Mouse (Mus musculus) lung, embryonic 15.5 days (tissue): ENCODE measurements around the gene Btn1a1. TPM values are rescaled to one million over a fixed set of nuclear protein-coding genes. Genes with fewer than 3 reads are reported as not detected.

Experiments
- ATAC-seq: fragments of 200-750 bp; cut with Nextera tagmentation; 2 replicates; pipeline ENCODE4 v1.8.0; 2017; ENCODE audit warnings: moderate number of reproducible peaks, borderline replicate concordance; ENCODE audit not compliant: low FRiP score, low TSS enrichment; ENCODE audit errors: extremely low read depth
- H3K27ac ChIP-seq: fragments of 300-500 bp; sonication (generic); 2 replicates; pipeline ENCODE4 v1.5.1; 2015; ENCODE audit warnings: moderate library complexity, mild to moderate bottlenecking, inconsistent platforms
- H3K27me3 ChIP-seq: fragments of 300-500 bp; sonication (generic); 2 replicates; pipeline ENCODE4 v1.6.1; 2015; ENCODE audit warnings: inconsistent platforms
- H3K36me3 ChIP-seq: fragments of 300-500 bp; sonication (generic); 2 replicates; pipeline ENCODE4 v1.6.1; 2015; ENCODE audit warnings: inconsistent platforms
- H3K4me1 ChIP-seq: fragments of 300-500 bp; sonication (generic); 2 replicates; pipeline ENCODE4 v1.6.1; 2015; ENCODE audit warnings: inconsistent platforms
- H3K4me2 ChIP-seq: fragments of 300-500 bp; sonication (generic); 2 replicates; pipeline ENCODE4 v1.6.1; 2015; ENCODE audit warnings: inconsistent platforms, mild to moderate bottlenecking, moderate library complexity
- H3K4me3 ChIP-seq: fragments of 300-500 bp; sonication (generic); 2 replicates; pipeline ENCODE4 v1.5.1; 2015; ENCODE audit warnings: mild to moderate bottlenecking, inconsistent platforms
- H3K9ac ChIP-seq: fragments of 300-500 bp; sonication (generic); 2 replicates; pipeline ENCODE4 v1.6.1; 2015; ENCODE audit warnings: inconsistent platforms
- H3K9me3 ChIP-seq: fragments of 300-500 bp; sonication (generic); 2 replicates; pipeline ENCODE4 v1.6.1; 2016; ENCODE audit warnings: inconsistent platforms
- WGBS: fragments of 180-500 bp; shearing (Covaris S2); methylation state at CpG from one replicate; pipeline ENCODE4 v1.1.7; 2015; 5-methylcytosine and 5-hydroxymethylcytosine counted together
- polyA plus RNA-seq: library from polyadenylated mRNA; unstranded; fragments of >200 nt; fragmentation: Nextera tagmentation; extraction: Ambion mirVana; gene quantifications from 2 replicates; pipeline ENCODE4 v1.2.1, GENCODE M21; 2015

The Btn1a1 gene
- polyA plus RNA-seq, 1 experiment from 2014 or later: 0.14 TPM

GRCm38 (mm10) chr13:23500424-23501200 is 34.9 kb upstream of the Btn1a1 start:
- Histone ChIP-seq H3K4me1 (peaks cover 42% of the 10 kb centered on the region), H3K9ac (no peak overlapping the region), H3K27ac (no peak overlapping the region), H3K36me3 (no peaks in the 10 kb centered on the region), H3K4me2 (peak overlapping the region; percentile 38), H3K9me3 (no peaks in the 10 kb centered on the region), H3K4me3 (no peak overlapping the region), H3K27me3 (no peaks in the 10 kb centered on the region)
- 4% methylated on average over 17 of the region's 17 CpGs for WGBS
- ATAC-seq: no peak

DNA sequence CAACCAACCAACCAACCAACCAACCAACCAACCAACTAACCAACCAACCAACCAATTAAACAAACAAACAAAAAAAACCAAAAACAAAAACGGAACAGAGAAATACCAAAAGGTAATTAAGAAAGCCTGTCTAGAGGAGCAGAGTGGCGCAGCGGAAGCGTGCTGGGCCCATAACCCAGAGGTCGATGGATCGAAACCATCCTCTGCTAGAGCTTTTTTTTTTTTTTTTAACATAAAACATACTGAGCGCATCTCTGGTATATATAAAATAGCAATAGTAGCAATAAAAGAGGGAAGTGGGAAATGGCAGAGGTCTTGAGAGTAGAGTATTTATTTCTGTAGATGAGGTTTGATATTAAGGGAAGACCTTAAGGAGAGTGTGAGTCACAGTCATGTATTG is 34.2 kb upstream of the Btn1a1 start:
- peaks cover 36% of the 10 kb centered on the region for H3K4me1 ChIP-seq
- H3K9me3 ChIP-seq: no peaks in the 10 kb centered on the region
- H3K36me3 ChIP-seq: no peaks in the 10 kb centered on the region
- H3K27me3 ChIP-seq: no peaks in the 10 kb centered on the region
- ATAC-seq: no peak
- H3K4me3 ChIP-seq: no peak overlapping the region
- no peak overlapping the region for H3K9ac ChIP-seq
- 20% methylated on average over 7 of the region's 7 CpGs for WGBS
- 0 out of 2 replicates have a peak overlapping the region, but pooled peaks have one; percentile 55 for H3K4me2 ChIP-seq
- no peak overlapping the region for H3K27ac ChIP-seq

DNA sequence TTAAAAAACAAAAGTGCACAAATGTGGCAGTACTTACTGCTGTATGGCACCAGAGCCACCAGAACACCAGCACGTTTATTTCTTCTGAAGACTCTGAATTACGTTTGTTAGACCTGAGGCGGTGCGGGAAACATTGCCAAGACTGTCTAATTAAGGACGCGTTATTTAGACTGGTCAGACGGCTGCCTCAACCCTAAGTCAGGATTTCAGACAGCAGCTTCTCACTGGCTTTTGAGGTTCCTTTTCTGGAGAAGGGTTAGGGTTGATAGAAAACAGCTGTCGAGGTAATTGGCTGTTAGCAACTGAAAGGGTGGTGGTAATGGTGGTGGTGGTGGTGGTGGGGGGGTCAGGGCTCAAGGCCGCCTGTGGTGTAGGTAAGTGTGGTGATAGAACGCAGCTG is 33.0 kb upstream of the Btn1a1 start:
- Histone ChIP-seq H3K27ac (no peak overlapping the region), H3K9ac (no peak overlapping the region)
- peak; percentile 73; the same call in 1 of the 2 replicates for ATAC-seq

DNA sequence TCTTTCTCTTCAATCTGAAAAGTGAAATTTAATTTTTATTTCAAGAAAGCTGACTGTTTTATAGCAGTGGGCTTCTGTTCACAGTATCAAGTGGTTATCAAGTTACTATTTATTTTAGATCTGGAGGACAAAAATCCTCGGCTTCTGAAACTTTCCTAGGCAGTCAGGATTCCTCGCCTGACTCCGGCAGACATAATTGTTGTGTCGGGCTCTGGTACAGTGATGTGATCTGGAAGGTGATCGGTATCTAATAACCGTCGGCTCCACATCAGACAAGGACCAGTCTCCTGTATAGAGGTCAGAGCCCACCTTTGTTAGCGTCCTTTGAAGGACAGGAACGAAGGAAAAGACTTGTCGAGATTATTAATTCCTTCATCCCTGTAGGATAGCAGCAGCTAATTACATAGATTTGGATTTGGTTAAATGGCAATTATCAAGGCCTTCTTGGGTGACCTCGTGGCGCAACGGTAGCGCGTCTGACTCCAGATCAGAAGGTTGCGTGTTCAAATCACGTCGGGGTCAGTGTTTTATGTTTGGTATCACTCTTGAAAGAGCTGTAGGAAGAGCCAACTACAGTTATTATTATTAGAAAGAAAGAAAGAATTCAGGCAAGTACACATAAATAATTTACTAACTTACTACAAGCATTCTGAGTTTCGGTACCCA is 32.1 kb upstream of the Btn1a1 start:
- peaks cover 35% of the 10 kb centered on the region for H3K4me1 ChIP-seq
- no peak overlapping the region for H3K27ac ChIP-seq
- H3K4me2 ChIP-seq: peak overlapping the region; percentile 55
- 6% methylated on average over 19 of the region's 19 CpGs for WGBS
- no peak for ATAC-seq
- no peaks in the 10 kb centered on the region for H3K36me3 ChIP-seq
- no peaks in the 10 kb centered on the region for H3K27me3 ChIP-seq
- peak overlapping the region; percentile 29 for H3K4me3 ChIP-seq
- H3K9me3 ChIP-seq: no peaks in the 10 kb centered on the region
- no peak overlapping the region for H3K9ac ChIP-seq

More for the DNA sequence above, 33.0 kb upstream of the Btn1a1 start:
- Histone ChIP-seq H3K9me3 (no peaks in the 10 kb centered on the region), H3K4me3 (peak overlapping the region; percentile 29), H3K4me2 (peak overlapping the region; percentile 55), H3K36me3 (no peaks in the 10 kb centered on the region), H3K27me3 (no peaks in the 10 kb centered on the region), H3K4me1 (peaks cover 35% of the 10 kb centered on the region)
- 8% methylated on average over 10 of the region's 10 CpGs for WGBS

- H3K4me2 ChIP-seq: no peak overlapping the region
- peaks cover 26% of the 10 kb centered on the region for H3K4me1 ChIP-seq
- no peaks in the 10 kb centered on the region for H3K9me3 ChIP-seq
- ATAC-seq: no peak
- no peak overlapping the region for H3K4me3 ChIP-seq
- H3K27me3 ChIP-seq: no peaks in the 10 kb centered on the region
- no peak overlapping the region for H3K27ac ChIP-seq
- no peaks in the 10 kb centered on the region for H3K36me3 ChIP-seq
- 82% methylated on average over 6 of the region's 6 CpGs for WGBS
- H3K9ac ChIP-seq: no peak overlapping the region
Measured at GRCm38 (mm10) chr13:23495526-23495925, 29.8 kb upstream of the Btn1a1 start.

GRCm38 (mm10) chr13:23491990-23492389 is 26.3 kb upstream of the Btn1a1 start:
- WGBS: 8% methylated on average over 14 of the region's 14 CpGs
- H3K36me3 ChIP-seq: no peaks in the 10 kb centered on the region

DNA sequence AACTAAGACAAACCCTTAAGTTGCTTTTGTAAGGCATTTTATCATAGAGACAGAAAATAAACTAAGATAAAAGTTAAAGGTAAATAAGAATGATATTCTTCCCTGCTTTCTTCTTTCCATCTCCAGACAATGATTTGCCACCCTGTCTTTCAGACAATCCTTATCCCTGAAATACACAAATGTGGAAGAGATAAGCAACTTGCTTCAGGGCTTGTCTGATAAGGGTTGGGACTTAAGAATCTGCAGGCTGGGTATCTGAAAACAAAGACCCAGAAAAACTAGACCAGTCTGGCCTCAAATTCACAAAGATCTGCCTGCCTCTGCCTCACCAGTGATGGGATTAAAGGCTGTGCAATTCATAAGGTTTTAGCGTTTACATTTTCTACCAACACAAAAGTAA is 25.6 kb upstream of the Btn1a1 start:
- ATAC-seq: no peak
- Histone ChIP-seq H3K36me3 (no peaks in the 10 kb centered on the region), H3K27ac (no peak overlapping the region), H3K4me1 (peaks cover 5% of the 10 kb centered on the region; the same call in 1 of the 2 replicates), H3K4me2 (no peak overlapping the region), H3K9me3 (no peaks in the 10 kb centered on the region), H3K27me3 (no peaks in the 10 kb centered on the region), H3K9ac (no peak overlapping the region), H3K4me3 (no peak overlapping the region)
- WGBS: 15% methylated on average over 1 of the region's 1 CpGs

More at GRCm38 (mm10) chr13:23491990-23492389, 26.3 kb upstream of the Btn1a1 start:
- Histone ChIP-seq H3K4me2 (peak overlapping the region; percentile 50), H3K4me1 (peaks cover 8% of the 10 kb centered on the region), H3K27me3 (no peaks in the 10 kb centered on the region), H3K27ac (no peak overlapping the region), H3K4me3 (peak overlapping the region; percentile 27), H3K9ac (no peak overlapping the region; the same call in 1 of the 2 replicates), H3K9me3 (no peaks in the 10 kb centered on the region)
- no peak for ATAC-seq

DNA sequence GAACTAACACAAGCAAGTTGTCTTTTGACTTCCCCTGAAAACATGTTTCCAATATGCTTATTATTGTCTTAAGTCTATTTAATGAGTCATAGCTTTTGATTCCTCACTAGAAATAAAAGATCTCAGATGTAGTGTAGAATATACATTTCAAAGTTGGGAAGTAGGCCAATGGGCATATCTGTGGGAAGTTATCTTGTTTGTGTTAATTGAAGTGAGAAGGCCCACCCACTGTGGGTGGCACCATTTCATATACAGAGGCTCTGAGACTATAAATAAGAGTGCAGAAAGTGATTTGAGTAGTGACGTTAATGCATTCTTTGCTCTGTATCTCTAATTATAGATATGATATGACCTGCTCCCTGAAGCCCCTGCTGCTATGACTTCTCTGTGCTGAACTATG is 25.2 kb upstream of the Btn1a1 start:
- no peaks in the 10 kb centered on the region for H3K36me3 ChIP-seq
- no peak overlapping the region for H3K9ac ChIP-seq
- H3K9me3 ChIP-seq: no peaks in the 10 kb centered on the region
- no peak for ATAC-seq
- H3K4me3 ChIP-seq: no peak overlapping the region
- H3K4me1 ChIP-seq: peaks cover 5% of the 10 kb centered on the region; the same call in 1 of the 2 replicates
- no peaks in the 10 kb centered on the region for H3K27me3 ChIP-seq
- H3K4me2 ChIP-seq: no peak overlapping the region
- 32% methylated on average over 1 of the region's 1 CpGs for WGBS
- no peak overlapping the region for H3K27ac ChIP-seq

GRCm38 (mm10) chr13:23488400-23489322 is 23.0 kb upstream of the Btn1a1 start, which contains the start of gene Btn2a2:
Gene Btn2a2, minus strand, starts transcription at chr13:23488857.
- H3K27ac ChIP-seq: no peak within 1 kb of the TSS
- H3K4me3 ChIP-seq: peak within 1 kb of the TSS; percentile 35
- H3K9me3 ChIP-seq: no peaks in the 10 kb centered on the region
- no peaks in the 10 kb centered on the region for H3K27me3 ChIP-seq
- WGBS: 2% methylated on average over 13 of the region's 14 CpGs
- H3K4me2 ChIP-seq: peak within 1 kb of the TSS; percentile 68
- H3K36me3 ChIP-seq: no peaks in the 10 kb centered on the region
- no peak within 1 kb of the TSS for H3K9ac ChIP-seq
- peak; percentile 94 for ATAC-seq
- H3K4me1 ChIP-seq: peaks cover 5% of the 10 kb centered on the region; the same call in 1 of the 2 replicates

DNA sequence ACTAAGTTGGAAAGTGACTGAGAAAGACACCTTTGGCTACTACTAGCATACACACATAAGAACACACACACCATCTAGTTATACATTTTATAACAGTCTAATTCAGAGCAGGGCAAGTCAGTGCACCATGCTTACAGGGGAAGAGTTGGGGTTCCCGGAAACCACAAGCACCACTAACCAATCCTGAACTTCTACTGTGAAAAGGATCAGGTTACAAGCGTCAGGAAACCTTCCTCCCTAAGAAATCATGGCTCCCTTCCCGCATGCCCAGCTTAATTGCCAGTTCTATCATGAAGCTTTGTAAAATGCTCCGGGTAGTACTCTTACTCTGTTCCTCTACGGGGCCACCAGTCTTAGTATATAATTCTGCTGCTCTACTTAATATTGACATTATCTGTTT is 19.6 kb upstream of the Btn1a1 start:
- Histone ChIP-seq H3K9me3 (no peaks in the 10 kb centered on the region), H3K27ac (no peak overlapping the region), H3K4me1 (peaks cover 5% of the 10 kb centered on the region; the same call in 1 of the 2 replicates), H3K4me3 (no peak overlapping the region), H3K36me3 (no peaks in the 10 kb centered on the region), H3K9ac (no peak overlapping the region), H3K27me3 (no peaks in the 10 kb centered on the region), H3K4me2 (no peak overlapping the region)
- ATAC-seq: no peak
- WGBS: 38% methylated on average over 5 of the region's 5 CpGs

DNA sequence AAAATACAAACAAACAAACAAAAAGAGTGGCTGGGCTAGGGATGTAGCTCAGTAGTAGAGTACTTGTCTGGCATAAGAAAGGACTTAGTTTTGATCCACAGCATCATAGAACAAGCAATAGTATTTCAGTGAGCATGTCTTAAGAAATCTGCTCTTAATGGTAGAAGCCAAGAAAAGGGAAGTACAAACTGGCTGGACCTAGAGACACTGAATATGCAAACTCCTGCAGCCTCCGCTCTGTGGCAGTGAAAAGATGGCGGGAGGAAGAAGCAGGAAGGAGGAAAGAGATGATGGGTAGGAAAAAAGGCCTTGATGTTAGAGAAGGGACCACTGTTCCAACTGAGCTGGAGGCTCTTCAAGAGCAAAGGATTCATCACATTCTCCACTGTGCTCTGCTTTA is 17.5 kb upstream of the Btn1a1 start:
- 75% methylated on average over 2 of the region's 2 CpGs for WGBS

More for the DNA sequence above, 17.5 kb upstream of the Btn1a1 start:
- H3K4me2 ChIP-seq: no peak overlapping the region
- no peak for ATAC-seq
- H3K4me1 ChIP-seq: peaks cover 4% of the 10 kb centered on the region; the same call in 1 of the 2 replicates
- H3K4me3 ChIP-seq: no peak overlapping the region
- no peaks in the 10 kb centered on the region for H3K9me3 ChIP-seq
- no peak overlapping the region for H3K27ac ChIP-seq
- H3K27me3 ChIP-seq: no peaks in the 10 kb centered on the region
- H3K9ac ChIP-seq: no peak overlapping the region
- H3K36me3 ChIP-seq: no peaks in the 10 kb centered on the region
